Mouse (Mus musculus): ENCODE results near the gene Kcnh4.

Kcnh4 gene

DNA sequence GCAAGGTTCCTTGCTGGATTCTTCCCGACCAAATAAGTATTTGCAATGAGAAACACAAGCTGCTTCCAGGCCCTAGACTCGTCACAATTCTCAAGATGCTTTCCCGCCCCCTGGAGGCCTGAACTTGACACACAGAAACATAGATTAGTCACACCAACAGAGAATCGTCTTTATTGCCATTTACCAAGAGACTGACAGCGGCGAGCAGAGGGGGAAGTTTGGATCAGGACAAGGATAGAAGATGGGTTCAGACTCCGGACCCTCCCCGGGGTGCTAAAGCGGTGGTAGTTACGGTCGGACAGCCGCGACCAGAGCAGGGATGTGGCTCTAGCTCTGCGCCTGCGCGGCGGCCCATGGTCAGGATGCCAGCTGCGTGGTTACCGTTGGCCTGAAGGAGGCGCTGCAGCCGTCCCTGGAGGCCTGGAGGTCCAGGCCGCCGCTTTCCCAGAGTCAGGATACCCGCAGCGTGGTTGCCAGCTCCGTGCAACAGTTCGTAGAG, 1.9 kb upstream of the Kcnh4 start:
- peak; percentile 88 to 95 for DNase-seq

DNA sequence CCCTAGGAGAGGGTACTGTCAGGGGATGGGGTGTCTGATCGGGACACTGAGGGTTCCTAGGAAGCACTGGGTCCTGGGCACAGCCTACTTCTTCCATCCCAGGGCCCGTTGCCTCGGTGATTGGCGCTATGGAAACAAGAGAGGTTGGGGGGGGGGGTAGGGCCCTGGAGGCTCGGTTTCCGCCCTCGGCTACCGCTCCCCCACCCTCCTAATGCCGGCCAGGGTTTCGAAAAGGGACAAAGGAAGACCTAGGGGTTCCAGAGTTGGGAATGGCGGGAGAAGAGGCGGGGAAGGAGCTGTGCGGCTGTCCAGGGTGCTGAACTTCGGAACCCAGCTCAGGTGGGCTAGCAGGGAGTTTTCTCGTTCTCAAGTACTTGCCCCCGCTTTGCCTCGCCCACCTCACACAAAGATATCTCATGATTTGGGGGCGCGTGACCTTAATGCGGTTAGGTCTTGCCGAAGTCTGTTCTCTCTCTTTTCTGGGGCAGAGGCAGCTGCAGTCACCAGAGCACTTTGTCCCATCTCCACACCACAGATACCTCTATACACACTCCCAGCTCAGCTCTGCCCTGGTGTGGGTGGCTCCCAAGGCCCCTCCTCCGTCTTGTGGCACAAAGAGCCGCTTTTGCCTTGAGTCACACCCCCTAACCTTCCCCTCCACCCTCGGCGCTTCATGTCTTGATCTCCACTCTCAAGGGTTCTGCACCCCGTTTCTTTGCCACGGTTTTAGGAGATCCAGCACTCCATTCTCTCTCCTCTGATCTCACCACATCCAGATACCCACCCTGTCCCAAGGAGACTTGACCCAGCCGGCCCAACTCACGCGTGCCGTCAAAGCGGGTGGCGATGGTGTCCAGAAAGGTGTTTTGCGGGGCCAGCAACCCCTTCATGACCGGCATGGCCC, 783 bp downstream of the Kcnh4 start:
- no peak for DNase-seq

DNA sequence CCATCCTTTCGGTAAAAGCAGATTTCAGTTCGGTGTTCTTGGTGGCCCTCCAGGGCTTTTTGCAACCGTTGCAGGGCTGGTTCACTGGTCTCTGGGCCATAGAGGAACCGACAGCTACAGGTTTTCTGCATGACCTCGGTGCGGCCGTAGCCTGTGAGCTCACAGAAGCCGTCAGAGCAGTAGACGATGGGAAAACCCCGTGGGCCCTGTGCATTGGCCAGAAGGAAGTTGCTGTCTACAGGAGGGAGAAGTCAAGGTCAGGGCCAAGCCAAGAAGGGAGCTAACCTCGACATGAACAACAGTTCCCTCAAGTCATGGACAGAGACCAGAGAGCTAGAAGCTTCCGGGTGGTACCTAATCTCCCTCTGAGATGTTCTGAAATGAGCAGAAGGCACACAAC, 2.2 kb downstream of the Kcnh4 start:
- DNase-seq, result no peak

GRCm38 (mm10) chr11:100756476-100756875, 3.3 kb downstream of the Kcnh4 start:
- DNase-seq, result no peak

DNA sequence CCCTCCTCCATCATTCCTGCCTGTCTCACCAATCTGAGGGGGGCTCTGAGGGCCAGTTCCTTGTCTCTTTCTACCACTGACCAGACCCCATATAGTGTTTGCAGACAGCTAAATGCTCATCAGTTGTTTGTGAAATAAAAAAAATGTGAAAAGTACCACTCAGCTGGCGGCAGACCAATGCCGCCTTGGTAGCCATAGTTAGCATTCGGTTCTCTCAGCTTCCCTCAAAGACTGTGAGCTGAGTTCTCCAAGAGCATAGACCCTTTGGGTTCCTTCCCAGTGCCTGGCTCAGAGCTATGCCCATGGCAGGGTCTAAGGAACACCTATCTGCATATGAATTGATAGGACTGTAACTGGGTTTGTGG, 5.1 kb downstream of the Kcnh4 start:
- no peak for DNase-seq

DNA sequence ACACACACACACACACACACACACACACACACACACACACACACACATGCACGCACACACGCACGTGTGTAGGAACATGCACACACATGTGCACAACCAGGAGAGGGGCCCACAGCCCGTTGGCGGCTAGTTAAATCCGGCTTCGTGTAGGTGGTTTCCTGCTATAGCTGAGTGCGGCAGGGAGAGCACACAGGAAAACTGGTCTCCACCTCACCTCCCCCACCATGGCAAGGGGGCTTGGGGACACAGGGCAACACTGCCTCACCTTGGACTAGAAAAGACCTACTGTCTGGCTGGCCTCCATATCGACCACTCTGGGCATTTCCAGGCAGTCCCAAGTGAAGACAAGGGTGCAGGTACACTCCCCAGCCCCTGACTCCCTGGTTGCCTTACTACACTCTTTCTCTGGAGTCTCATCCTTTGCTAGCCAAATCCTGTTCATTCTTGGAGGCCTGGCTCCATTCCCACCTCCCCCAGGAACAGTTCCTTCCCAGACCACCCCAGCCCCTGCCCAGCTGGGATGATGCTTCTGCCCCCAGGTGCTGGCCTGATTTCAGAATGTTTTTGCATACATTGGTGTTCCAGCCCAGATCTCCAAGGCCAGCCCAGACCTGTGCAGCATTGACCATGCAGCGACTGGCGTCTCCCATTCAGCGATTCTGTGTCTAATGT, 5.6 kb downstream of the Kcnh4 start:
- DNase-seq, result no peak

- no peak for DNase-seq
Measured at GRCm38 (mm10) chr11:100752294-100752693, 7.4 kb downstream of the Kcnh4 start.

GRCm38 (mm10) chr11:100750127-100750526, 9.6 kb downstream of the Kcnh4 start:
- DNase-seq, result no peak

DNA sequence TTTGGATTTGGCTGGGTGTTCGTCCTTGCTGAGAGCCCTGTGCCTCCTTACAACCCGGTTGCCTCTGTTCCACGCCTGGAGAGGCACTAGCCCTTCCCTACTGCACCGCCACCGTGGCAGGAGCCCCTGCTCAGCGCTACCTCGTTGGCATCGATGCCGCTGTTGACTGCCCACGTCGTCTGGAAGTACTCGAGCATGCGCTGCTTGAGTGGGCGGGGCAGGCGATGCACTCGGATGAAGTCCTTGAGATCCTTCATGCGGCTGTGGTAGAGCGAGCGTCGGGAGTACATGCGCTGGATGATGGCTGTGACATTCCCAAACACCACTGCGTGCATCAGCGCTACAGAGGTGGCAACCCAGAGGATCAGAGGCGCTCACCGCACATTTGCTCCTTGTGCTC, 10.3 kb downstream of the Kcnh4 start:
- no peak for DNase-seq

DNA sequence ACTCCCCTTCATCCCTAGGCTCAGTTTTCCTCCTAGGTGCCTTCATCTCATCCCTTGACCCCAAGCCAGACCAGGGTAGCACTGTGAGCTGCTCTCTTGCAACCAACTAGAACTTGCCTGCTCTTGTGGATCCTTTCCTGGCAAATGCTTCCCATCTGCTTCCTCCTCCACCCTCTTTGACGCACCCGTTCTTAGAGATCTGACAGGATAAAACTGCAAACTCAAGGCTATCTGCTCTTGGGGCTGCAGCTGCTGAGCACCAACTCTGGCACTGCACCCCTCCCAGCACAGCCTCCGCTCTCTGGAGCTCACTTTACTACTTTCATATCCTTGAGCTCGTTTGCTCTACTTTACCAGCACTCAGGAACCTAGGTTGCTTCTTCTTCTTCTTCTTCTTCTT, 11.1 kb downstream of the Kcnh4 start:
- DNase-seq, result no peak

DNA sequence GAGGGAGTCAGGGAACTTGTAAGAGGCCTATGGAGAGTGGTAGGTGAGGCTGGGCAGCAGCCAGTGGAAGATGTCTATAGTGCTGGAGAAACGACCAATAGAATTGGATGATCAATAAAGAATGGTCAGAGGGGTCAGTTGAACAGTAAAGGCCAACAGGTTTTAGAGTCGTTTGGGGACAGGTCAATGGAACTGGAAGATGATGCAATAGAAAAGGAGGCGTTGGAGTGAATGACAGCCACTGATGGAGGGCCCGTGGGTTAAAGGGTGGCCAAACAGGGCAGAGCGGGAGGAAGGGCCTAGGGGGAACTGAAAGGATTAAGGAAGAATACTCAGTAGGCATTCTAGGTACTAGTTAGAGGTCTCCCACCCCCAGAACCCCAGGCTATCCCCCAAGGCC, 12.6 kb downstream of the Kcnh4 start:
- no peak for DNase-seq

DNA sequence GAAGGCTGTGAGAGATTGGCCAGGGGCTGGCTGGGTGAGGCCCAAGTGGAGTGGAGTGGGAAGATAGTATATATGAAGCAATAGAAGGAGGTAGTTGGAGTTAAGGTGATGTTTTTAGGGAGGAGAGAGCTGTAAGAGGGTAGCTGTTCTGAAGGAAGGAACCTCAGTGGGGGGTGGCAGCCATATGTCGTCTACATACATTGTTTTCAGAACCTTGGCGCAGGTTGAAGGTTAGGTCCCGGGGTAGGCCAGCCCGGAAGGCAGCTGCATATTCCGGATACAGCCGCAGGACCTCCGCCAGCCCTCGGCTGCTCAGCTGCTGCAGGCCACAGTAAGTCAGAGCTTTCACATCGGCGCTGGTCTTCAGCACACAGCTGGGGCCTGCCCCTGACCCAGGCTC, 13.2 kb downstream of the Kcnh4 start:
- DNase-seq, result no peak

GRCm38 (mm10) chr11:100745085-100745484, 14.7 kb downstream of the Kcnh4 start:
- peak; percentile 62 to 68 for DNase-seq

DNA sequence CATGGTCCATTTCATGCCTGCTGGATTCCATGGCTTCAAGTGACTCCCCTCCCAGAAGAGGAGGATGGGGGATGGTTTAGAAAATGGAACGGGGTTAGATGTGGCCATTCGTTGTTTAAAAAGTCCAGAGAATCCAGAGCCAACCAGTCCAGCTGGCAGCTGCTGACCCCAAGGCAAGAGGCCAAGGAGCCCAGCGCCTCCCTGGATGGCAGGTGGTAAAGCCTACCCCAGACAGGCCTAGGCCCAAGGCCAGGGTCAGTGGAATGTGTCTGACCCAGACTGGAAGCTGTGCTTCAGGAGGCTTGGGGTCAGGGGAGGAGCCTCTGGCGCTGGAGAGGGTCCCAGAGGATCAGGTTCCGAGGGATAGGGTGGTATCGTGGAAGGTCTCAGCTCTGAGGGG, 18.4 kb downstream of the Kcnh4 start:
- peak in 1 of 2 experiments; percentile 18 for DNase-seq

GRCm38 (mm10) chr11:100738749-100739148, 21.0 kb downstream of the Kcnh4 start:
- DNase-seq, result no peak

DNA sequence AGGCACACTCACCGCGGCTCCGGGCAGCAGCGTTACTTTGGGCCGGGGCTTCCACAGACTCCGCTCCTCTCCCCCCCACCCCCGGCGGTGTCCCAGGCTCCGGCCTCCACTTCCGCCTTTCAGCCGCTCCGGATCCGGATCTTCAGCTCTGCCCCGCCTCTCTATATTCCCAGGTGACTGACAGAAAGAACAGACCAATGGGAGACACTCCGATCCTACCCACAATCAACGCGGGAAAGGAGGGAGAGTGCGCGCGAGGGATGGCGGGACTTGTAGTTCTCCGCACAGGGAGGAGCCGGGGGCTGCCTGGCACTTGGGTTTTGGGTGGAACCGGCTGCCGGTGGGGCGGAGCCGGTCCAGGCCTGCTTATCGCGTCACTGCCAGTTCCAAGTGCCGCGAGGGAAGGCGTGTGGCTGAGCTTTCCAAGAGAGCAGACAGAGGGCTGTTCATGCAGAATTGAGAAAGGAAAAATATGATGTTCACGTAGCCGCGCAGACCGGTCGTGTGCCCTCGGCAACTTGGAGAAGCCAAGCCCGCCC, 21.6 kb downstream of the Kcnh4 start, which contains the start of gene Rab5c:
Rab5c (minus strand) TSS at position 150 of the 539 bp plus-strand sequence.
- DNase-seq, result peak; percentile 98 to 100

GRCm38 (mm10) chr11:100737105-100737733, 22.5 kb downstream of the Kcnh4 start:
- no peak for DNase-seq

GRCm38 (mm10) chr11:100736746-100737080, 23.0 kb downstream of the Kcnh4 start:
- no peak for DNase-seq

DNA sequence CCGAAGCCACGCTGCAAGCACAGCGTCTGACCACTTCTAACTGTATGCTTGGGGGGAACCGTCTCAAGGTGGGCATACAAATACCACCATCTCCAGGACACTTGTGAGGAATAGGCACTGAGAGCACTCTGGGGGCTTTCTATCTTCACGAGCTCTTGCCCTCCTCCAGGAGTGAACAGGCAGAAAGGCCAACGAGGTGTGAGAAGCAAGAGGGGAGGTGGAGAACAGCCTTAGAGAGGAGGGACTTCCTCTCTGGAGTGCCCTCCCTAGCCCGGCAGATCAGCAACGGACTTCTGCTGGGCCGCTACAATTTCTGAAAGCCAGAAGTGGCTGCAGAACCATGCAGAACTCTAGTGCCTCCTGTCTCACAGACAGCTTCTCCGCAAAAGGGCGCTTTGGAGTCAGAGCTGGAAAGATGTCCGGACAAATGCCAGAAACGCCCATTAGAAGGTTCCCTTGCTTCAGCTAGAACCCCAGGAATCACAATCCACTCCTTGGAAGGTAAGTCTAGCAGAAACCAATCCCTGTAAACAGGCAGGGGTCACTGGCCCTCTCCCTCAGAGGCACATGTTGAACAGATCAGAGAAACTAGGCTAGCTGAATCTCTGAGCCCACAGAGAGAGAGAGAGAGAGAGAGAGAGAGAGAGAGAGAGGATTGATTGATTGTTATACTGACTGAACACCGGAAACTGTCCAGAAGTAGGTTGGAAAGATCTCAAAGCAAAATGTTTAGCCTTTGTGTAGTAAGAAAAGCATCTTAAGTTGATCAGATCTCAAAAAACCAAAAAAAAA, 23.6 kb downstream of the Kcnh4 start:
- DNase-seq, result no peak

DNA sequence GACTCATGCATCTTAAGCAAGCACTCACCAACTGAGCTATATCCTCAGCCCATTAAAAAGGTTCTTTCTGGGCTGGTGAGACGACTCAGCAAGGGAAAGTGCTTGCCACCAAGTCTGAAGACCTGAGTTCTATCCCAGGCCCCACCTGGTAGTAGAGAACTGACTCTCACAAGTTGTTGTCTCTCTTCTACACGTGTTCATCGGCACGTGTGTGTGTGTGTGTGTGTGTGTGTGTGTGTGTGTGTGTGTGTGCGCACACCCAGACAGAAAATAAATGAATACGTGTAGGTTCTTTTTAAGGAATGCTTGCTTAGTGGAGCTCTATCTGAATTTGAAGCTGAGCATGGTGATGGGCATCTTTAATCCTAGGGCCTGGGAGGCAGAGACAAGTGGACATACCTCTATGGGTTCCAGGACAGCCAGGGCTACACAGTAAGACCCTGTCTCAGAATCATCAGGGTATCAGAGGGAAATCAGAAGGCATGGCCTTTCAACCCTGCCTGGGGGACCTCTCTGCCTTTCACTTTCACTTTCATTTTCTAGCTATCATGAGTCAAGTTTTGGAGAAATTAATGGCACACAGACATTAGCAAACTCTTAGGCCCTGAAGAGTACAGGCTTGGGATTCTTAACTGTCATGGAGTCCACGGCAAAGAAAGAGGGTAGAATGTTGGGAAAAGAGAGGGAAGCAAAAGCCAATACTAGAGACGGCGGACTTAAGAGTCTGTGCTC, 24.4 kb downstream of the Kcnh4 start:
- no peak for DNase-seq

DNA sequence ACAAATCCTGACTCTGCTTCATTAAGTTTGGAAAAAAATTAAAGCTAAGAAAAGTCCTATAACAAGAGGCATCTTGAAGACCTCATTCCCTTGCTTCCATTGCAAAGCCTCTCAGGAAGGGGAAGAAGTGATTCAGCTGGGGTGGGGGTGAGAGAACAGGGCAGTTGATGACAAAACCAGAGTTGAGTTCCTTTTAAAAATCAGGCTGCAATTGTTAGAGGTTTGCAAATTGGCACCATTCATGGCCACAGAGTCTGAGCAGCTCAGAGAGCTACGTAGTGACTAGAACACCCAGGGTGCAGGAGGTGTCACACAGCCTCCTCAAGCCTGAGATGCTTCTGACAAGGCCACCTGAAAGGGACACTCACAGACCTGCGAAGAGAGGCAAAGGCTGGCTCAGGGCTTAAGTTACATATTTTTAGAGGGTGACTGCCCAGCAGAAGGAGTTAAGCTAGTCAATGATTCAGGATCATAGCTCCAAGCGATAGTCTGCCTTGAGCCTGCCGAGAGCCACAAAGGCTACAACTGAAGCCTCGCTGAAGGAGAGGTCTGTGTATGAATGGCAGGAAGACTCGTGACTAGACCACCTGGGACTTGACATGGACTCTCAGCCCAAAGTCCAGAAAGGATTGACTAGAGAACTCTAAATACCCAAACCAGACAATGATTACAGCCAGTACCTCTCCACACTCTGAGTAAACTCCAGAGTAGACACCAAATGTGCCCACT, 29.1 kb downstream of the Kcnh4 start:
- DNase-seq, result no peak
